Mouse (Mus musculus): ENCODE measurements at regions not wholly inside any gene's neighbourhood (a gene's known extent, or its start where the extent isn't known, plus 50 kb on each side); places are given as distances from the start of the nearest gene placed in this dataset.

DNA sequence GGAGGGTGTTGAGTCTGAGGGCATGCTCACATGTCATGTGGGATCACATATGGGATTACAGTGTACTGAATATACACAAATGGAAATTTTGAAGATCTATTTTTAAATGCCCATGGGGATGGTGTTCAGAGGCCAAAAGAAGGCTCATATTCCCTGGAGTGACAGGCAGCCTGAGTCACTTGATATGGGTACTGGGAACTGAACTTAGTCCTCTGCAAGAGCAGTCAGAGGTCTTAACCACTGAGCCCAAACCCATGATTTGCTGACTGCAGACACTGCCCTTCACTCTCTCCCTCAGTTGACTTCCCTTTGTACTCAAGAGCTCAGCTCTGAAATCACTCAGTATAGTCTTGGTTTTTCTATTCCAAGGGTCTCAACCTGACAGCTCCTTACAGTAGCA is 432.3 kb downstream of the Cdh26 start:
- H3K27me3 ChIP-seq (ENCODE audit: control insufficient read depth, insufficient read depth, low read length), result no peaks in the 10 kb centered on the region
- no peaks in the 10 kb centered on the region for H3K36me3 ChIP-seq (ENCODE audit: control insufficient read depth, insufficient read depth, low read length)
- no peak overlapping the region for H3K9ac ChIP-seq (ENCODE audit: low read length)
- H3K27ac ChIP-seq (ENCODE audit: low read length), result no peak overlapping the region
- ATAC-seq (ENCODE audit: insufficient read depth, low FRiP score), result no peak
- no peak overlapping the region for H3K4me2 ChIP-seq (ENCODE audit: low read depth, low read length)
- H3K9me3 ChIP-seq (replicated peaks; ENCODE audit: control insufficient read depth, low read length), result no peaks in the 10 kb centered on the region
- H3K4me3 ChIP-seq (replicated peaks; ENCODE audit: low read length), result no peak overlapping the region
- no peaks in the 10 kb centered on the region for H3K4me1 ChIP-seq (ENCODE audit: control insufficient read depth, insufficient read depth, low read length)

DNA sequence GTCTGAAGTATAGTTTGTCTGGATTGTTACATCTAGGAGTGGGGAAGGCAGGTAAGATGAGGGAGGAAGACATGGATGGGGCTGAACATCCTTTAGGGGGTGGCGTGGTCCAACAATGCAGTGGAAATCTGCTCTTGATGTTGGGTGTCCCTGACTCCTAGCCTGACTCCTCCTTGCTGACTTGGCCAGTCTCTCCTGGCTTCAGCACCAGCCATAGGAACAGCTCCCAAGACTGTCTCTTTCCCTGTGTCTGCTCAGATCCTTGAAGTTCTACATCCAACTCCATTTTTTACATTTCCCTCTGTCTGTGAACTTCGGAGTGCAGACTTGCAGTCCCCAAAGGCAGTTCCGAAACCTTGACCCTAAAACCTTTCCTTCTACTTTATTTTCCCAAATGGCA is 436.8 kb downstream of the Cdh26 start:
- Histone ChIP-seq H3K4me1 (ENCODE audit: control insufficient read depth, insufficient read depth, low read length) (no peaks in the 10 kb centered on the region), H3K9me3 (replicated peaks; ENCODE audit: control insufficient read depth, low read length) (no peaks in the 10 kb centered on the region), H3K36me3 (ENCODE audit: control insufficient read depth, insufficient read depth, low read length) (no peaks in the 10 kb centered on the region), H3K27me3 (ENCODE audit: control insufficient read depth, insufficient read depth, low read length) (no peaks in the 10 kb centered on the region), H3K9ac (ENCODE audit: low read length) (no peak overlapping the region), H3K4me2 (ENCODE audit: low read depth, low read length) (no peak overlapping the region), H3K27ac (ENCODE audit: low read length) (no peak overlapping the region), H3K4me3 (replicated peaks; ENCODE audit: low read length) (no peak overlapping the region)
- ATAC-seq (ENCODE audit: insufficient read depth, low FRiP score), result no peak
- WGBS, result 50% methylated on average over 3 of the region's 3 CpGs

DNA sequence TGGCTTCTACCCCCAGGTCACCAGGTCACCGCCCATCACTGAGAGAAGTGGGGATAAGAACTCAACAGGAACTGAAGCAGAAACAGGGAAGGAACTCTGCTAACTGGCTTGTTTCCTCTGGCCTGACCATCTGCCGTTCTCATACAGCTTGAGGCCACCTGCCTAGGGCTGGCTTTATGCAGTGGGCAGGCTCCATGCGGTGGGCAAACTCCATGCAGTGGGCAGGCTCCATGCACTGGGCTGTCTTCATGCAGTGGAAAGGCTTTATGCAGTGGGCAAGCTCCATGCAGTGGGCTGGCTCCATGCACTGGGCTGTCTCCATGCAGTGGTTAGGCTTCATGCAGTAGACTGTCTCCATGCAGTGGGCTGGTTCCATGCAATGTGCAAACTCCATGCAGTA is 438.8 kb downstream of the Cdh26 start:
- Histone ChIP-seq H3K4me2 (ENCODE audit: low read depth, low read length) (no peak overlapping the region), H3K4me1 (ENCODE audit: control insufficient read depth, insufficient read depth, low read length) (no peaks in the 10 kb centered on the region), H3K9me3 (replicated peaks; ENCODE audit: control insufficient read depth, low read length) (no peaks in the 10 kb centered on the region), H3K27ac (ENCODE audit: low read length) (no peak overlapping the region), H3K27me3 (ENCODE audit: control insufficient read depth, insufficient read depth, low read length) (no peaks in the 10 kb centered on the region), H3K36me3 (ENCODE audit: control insufficient read depth, insufficient read depth, low read length) (no peaks in the 10 kb centered on the region), H3K9ac (ENCODE audit: low read length) (no peak overlapping the region), H3K4me3 (replicated peaks; ENCODE audit: low read length) (no peak overlapping the region)
- WGBS, result 77% methylated on average over 3 of the region's 3 CpGs
- no peak for ATAC-seq (ENCODE audit: insufficient read depth, low FRiP score)

GRCm38 (mm10) chr2:178878436-178878835 is 448.1 kb downstream of the Cdh26 start:
- no peak overlapping the region for H3K4me3 ChIP-seq (replicated peaks; ENCODE audit: low read length)
- no peaks in the 10 kb centered on the region for H3K9me3 ChIP-seq (replicated peaks; ENCODE audit: control insufficient read depth, low read length)
- no peaks in the 10 kb centered on the region for H3K27me3 ChIP-seq (ENCODE audit: control insufficient read depth, insufficient read depth, low read length)
- no peak overlapping the region for H3K9ac ChIP-seq (ENCODE audit: low read length)
- H3K27ac ChIP-seq (ENCODE audit: low read length), result no peak overlapping the region
- no peaks in the 10 kb centered on the region for H3K4me1 ChIP-seq (ENCODE audit: control insufficient read depth, insufficient read depth, low read length)
- H3K36me3 ChIP-seq (ENCODE audit: control insufficient read depth, insufficient read depth, low read length), result no peaks in the 10 kb centered on the region
- H3K4me2 ChIP-seq (ENCODE audit: low read depth, low read length), result no peak overlapping the region
- WGBS, result 89% methylated on average over 12 of the region's 12 CpGs
- ATAC-seq (ENCODE audit: insufficient read depth, low FRiP score), result no peak

GRCm38 (mm10) chr2:178885686-178886085 is 455.4 kb downstream of the Cdh26 start:
- whole genome bisulfite sequencing, result 54% methylated on average over 5 of the region's 5 CpGs
- Histone ChIP-seq H3K4me2 (ENCODE audit: low read depth, low read length) (no peak overlapping the region), H3K9me3 (replicated peaks; ENCODE audit: control insufficient read depth, low read length) (no peaks in the 10 kb centered on the region), H3K36me3 (ENCODE audit: control insufficient read depth, insufficient read depth, low read length) (no peaks in the 10 kb centered on the region), H3K4me3 (replicated peaks; ENCODE audit: low read length) (no peak overlapping the region), H3K27me3 (ENCODE audit: control insufficient read depth, insufficient read depth, low read length) (no peaks in the 10 kb centered on the region), H3K4me1 (ENCODE audit: control insufficient read depth, insufficient read depth, low read length) (no peaks in the 10 kb centered on the region), H3K9ac (ENCODE audit: low read length) (no peak overlapping the region), H3K27ac (ENCODE audit: low read length) (no peak overlapping the region)
- ATAC-seq (ENCODE audit: insufficient read depth, low FRiP score), result no peak

GRCm38 (mm10) chr2:178888704-178889103 is 458.4 kb downstream of the Cdh26 start:
- no peak overlapping the region for H3K4me2 ChIP-seq (ENCODE audit: low read depth, low read length)
- H3K9ac ChIP-seq (ENCODE audit: low read length), result no peak overlapping the region
- no peak overlapping the region for H3K27ac ChIP-seq (ENCODE audit: low read length)
- WGBS, result 55% methylated on average over 6 of the region's 6 CpGs
- no peaks in the 10 kb centered on the region for H3K27me3 ChIP-seq (ENCODE audit: control insufficient read depth, insufficient read depth, low read length)
- H3K9me3 ChIP-seq (replicated peaks; ENCODE audit: control insufficient read depth, low read length), result no peaks in the 10 kb centered on the region
- H3K36me3 ChIP-seq (ENCODE audit: control insufficient read depth, insufficient read depth, low read length), result no peaks in the 10 kb centered on the region
- peak; percentile 33; the same call in 1 of the 2 replicates for ATAC-seq (ENCODE audit: insufficient read depth, low FRiP score)
- no peak overlapping the region for H3K4me3 ChIP-seq (replicated peaks; ENCODE audit: low read length)
- no peaks in the 10 kb centered on the region for H3K4me1 ChIP-seq (ENCODE audit: control insufficient read depth, insufficient read depth, low read length)

DNA sequence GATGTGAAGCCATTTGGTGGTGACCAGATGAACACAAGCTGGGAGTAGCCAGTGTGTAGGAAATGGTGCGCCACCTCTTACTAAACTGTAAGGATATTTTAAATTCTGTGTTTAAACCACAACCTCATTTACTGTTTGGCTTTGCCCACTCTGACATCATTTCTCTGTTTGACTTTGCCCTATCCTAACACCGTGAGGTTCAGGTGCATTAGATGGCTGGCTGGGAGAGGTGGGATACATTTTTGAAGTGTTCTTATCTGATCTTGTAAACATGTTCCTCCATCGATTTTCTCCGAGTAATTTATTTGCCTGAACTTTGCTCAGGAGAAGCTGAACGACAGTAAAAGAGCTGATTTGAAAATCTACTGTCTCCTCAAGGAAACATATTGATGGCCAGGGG is 472.1 kb downstream of the Cdh26 start:
- H3K27me3 ChIP-seq (ENCODE audit: control insufficient read depth, insufficient read depth, low read length), result no peaks in the 10 kb centered on the region
- no peak overlapping the region for H3K9ac ChIP-seq (ENCODE audit: low read length)
- WGBS, result 27% methylated on average over 5 of the region's 5 CpGs
- no peaks in the 10 kb centered on the region for H3K4me1 ChIP-seq (ENCODE audit: control insufficient read depth, insufficient read depth, low read length)
- H3K36me3 ChIP-seq (ENCODE audit: control insufficient read depth, insufficient read depth, low read length), result no peaks in the 10 kb centered on the region
- no peak overlapping the region for H3K4me3 ChIP-seq (replicated peaks; ENCODE audit: low read length)
- H3K9me3 ChIP-seq (replicated peaks; ENCODE audit: control insufficient read depth, low read length), result no peaks in the 10 kb centered on the region
- no peak for ATAC-seq (ENCODE audit: insufficient read depth, low FRiP score)
- H3K27ac ChIP-seq (ENCODE audit: low read length), result no peak overlapping the region
- H3K4me2 ChIP-seq (ENCODE audit: low read depth, low read length), result no peak overlapping the region

- H3K4me1 ChIP-seq (ENCODE audit: control insufficient read depth, insufficient read depth, low read length), result no peaks in the 10 kb centered on the region
- no peak overlapping the region for H3K9ac ChIP-seq (ENCODE audit: low read length)
- H3K27ac ChIP-seq (ENCODE audit: low read length), result no peak overlapping the region
- H3K36me3 ChIP-seq (ENCODE audit: control insufficient read depth, insufficient read depth, low read length), result no peaks in the 10 kb centered on the region
- 70% methylated on average over 7 of the region's 7 CpGs for WGBS
- no peak overlapping the region for H3K4me3 ChIP-seq (replicated peaks; ENCODE audit: low read length)
- H3K27me3 ChIP-seq (ENCODE audit: control insufficient read depth, insufficient read depth, low read length), result no peaks in the 10 kb centered on the region
- ATAC-seq (ENCODE audit: insufficient read depth, low FRiP score), result no peak
- H3K4me2 ChIP-seq (ENCODE audit: low read depth, low read length), result no peak overlapping the region
- H3K9me3 ChIP-seq (replicated peaks; ENCODE audit: control insufficient read depth, low read length), result no peaks in the 10 kb centered on the region
These were observed 479.0 kb downstream of the Cdh26 start for GRCm38 (mm10) chr2:178909325-178909724.

DNA sequence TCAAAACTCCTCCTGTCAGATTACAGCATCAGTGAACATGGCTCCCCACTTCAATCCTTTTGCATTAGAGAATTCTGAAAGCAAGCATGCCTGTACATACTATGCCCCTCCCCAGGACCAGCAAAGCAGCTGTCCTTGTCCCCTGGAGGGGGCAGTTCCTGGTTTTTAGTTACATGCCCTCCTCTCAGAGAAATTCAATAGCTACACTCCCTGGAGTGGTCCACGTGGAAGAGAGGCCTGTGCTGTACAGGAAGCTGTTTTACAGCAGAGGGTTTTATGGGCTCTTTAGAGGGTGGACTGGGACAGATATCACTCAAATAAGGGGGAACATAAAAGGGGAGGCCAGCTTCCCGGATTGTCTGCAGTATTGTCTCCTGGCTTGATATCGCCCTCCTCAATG is 481.3 kb downstream of the Cdh26 start:
- no peak for ATAC-seq (ENCODE audit: insufficient read depth, low FRiP score)
- Histone ChIP-seq H3K9ac (ENCODE audit: low read length) (no peak overlapping the region), H3K27ac (ENCODE audit: low read length) (no peak overlapping the region), H3K27me3 (ENCODE audit: control insufficient read depth, insufficient read depth, low read length) (no peaks in the 10 kb centered on the region), H3K36me3 (ENCODE audit: control insufficient read depth, insufficient read depth, low read length) (no peaks in the 10 kb centered on the region), H3K4me3 (replicated peaks; ENCODE audit: low read length) (no peak overlapping the region), H3K4me2 (ENCODE audit: low read depth, low read length) (no peak overlapping the region), H3K9me3 (replicated peaks; ENCODE audit: control insufficient read depth, low read length) (no peaks in the 10 kb centered on the region), H3K4me1 (ENCODE audit: control insufficient read depth, insufficient read depth, low read length) (no peaks in the 10 kb centered on the region)
- WGBS, result 56% methylated on average over 3 of the region's 3 CpGs

All from stomach, embryonic 16.5 days (tissue).